Mouse (Mus musculus) embryonic facial prominence, embryonic 11.5 days (tissue): ENCODE data around the gene Psg28. TPM values are rescaled to one million over a fixed set of nuclear protein-coding genes. Genes with fewer than 3 reads are reported as not detected.
"Not testable (repeated sequence)": the region's sequence is repeated elsewhere in the genome, so short reads cannot be mapped to it uniquely, and the experiment has no call there.

Experiments used
- ATAC-seq: fragments of 200-750 bp; cut with Nextera tagmentation; replicated peaks from 2 replicates; pipeline ENCODE4 v1.8.0; 2017; ENCODE audit warnings: low read depth; ENCODE audit not compliant: insufficient number of reproducible peaks, low FRiP score, low TSS enrichment
- DNase-seq: peaks from one replicate; pipeline ENCODE4 v3.0.0-alpha.2; 2015; ENCODE audit warnings: low spot score
- H3K27ac ChIP-seq: fragments of 300-500 bp; sonication (generic); replicated peaks from 2 replicates; pipeline ENCODE4 v1.5.1; 2014; ENCODE audit warnings: mild to moderate bottlenecking, low read depth, low read length, control low read depth
- H3K27me3 ChIP-seq: fragments of 300-500 bp; sonication (generic); 2 replicates; pipeline ENCODE4 v1.6.1; 2014; ENCODE audit warnings: mild to moderate bottlenecking, low read length, moderate library complexity, mixed read lengths; ENCODE audit not compliant: control insufficient read depth, insufficient read depth
- H3K36me3 ChIP-seq: fragments of 300-500 bp; sonication (generic); replicated peaks from 2 replicates; pipeline ENCODE4 v1.6.1; 2014; ENCODE audit warnings: low read depth, mild to moderate bottlenecking, low read length, moderate library complexity, mixed read lengths; ENCODE audit not compliant: control insufficient read depth, insufficient read depth
- H3K4me1 ChIP-seq: fragments of 300-500 bp; sonication (generic); 2 replicates; pipeline ENCODE4 v1.6.1; 2014; ENCODE audit warnings: low read length, mixed read lengths; ENCODE audit not compliant: control insufficient read depth, insufficient read depth
- H3K4me2 ChIP-seq: fragments of 300-500 bp; sonication (generic); 2 replicates; pipeline ENCODE4 v1.6.1; 2014; ENCODE audit warnings: low read depth, mild to moderate bottlenecking, control low read depth, low read length, moderate library complexity
- H3K4me3 ChIP-seq: fragments of 300-500 bp; sonication (generic); 2 replicates; pipeline ENCODE4 v1.5.1; 2014; ENCODE audit warnings: low read depth, low read length, control low read depth
- H3K9ac ChIP-seq: fragments of 300-500 bp; sonication (generic); replicated peaks from 2 replicates; pipeline ENCODE4 v1.6.1; 2014; ENCODE audit warnings: mild to moderate bottlenecking, control low read depth, low read length
- H3K9me3 ChIP-seq: fragments of 300-500 bp; sonication (generic); replicated peaks from 2 replicates; pipeline ENCODE4 v1.6.1; 2016; ENCODE audit warnings: mild to moderate bottlenecking, low read length, inconsistent platforms, mixed read lengths; ENCODE audit not compliant: control insufficient read depth
- WGBS: fragments of 180-500 bp; shearing (Covaris S2); extraction: QIAGEN DNeasy Blood & Tissue Kit; methylation state at CpG from one replicate; pipeline ENCODE4 v1.1.7; 2014; 5-methylcytosine and 5-hydroxymethylcytosine counted together
- microRNA-seq: library from miRNA; unstranded; fragments of <30 nt; microRNA quantifications from one replicate; pipeline ENCODE4, GENCODE M21; 2016; ENCODE audit warnings: borderline number of aligned reads
- polyA plus RNA-seq: library from polyadenylated mRNA; unstranded; fragments of >200 nt; fragmentation: Nextera tagmentation; extraction: Ambion mirVana; gene quantifications from 2 replicates; pipeline ENCODE4 v1.2.1, GENCODE M21; 2014

Gene Psg28
- polyA plus RNA-seq, result not detected in 2 replicates

- not testable (repeated sequence) for H3K4me2 ChIP-seq, H3K4me1 ChIP-seq, H3K9me3 ChIP-seq, ATAC-seq, H3K36me3 ChIP-seq, H3K27me3 ChIP-seq, DNase-seq, H3K4me3 ChIP-seq, H3K27ac ChIP-seq, H3K9ac ChIP-seq
- 75% methylated on average over 2 of the region's 2 CpGs for WGBS
Observed at GRCm38 (mm10) chr7:18431941-18432340, at the start of gene Psg28. Gene Psg28 (minus strand): TSS chr7:18432041.

- Histone ChIP-seq H3K9ac (no peak overlapping the region), H3K9me3 (no peaks in the 10 kb centered on the region), H3K27ac (no peak overlapping the region), H3K4me3 (0 out of 2 replicates have a peak overlapping the region, but pooled peaks have one; percentile 5), H3K4me1 (no peaks in the 10 kb centered on the region), H3K36me3 (no peaks in the 10 kb centered on the region), H3K27me3 (no peaks in the 10 kb centered on the region), H3K4me2 (no peak overlapping the region)
- WGBS, result 23% methylated on average over 11 of the region's 11 CpGs
- DNase-seq (no peak), ATAC-seq (no peak)
Observed at GRCm38 (mm10) chr7:18403407-18403806, 28.4 kb downstream of the Psg28 start.

GRCm38 (mm10) chr7:18402527-18403237 lies 29.2 kb downstream of the Psg28 start:
- H3K9me3 ChIP-seq, result no peaks in the 10 kb centered on the region
- H3K4me2 ChIP-seq, result no peak overlapping the region
- DNase-seq (no peak), ATAC-seq (peak; percentile 62; the same call in 1 of the 2 replicates)
- no peak overlapping the region for H3K27ac ChIP-seq
- H3K27me3 ChIP-seq, result no peaks in the 10 kb centered on the region
- H3K4me1 ChIP-seq, result no peaks in the 10 kb centered on the region
- H3K36me3 ChIP-seq, result no peaks in the 10 kb centered on the region
- WGBS, result 36% methylated on average over 20 of the region's 35 CpGs
- no peak overlapping the region for H3K9ac ChIP-seq
- H3K4me3 ChIP-seq, result 0 out of 2 replicates have a peak overlapping the region, but pooled peaks have one; percentile 5

GRCm38 (mm10) chr7:18391483-18391882 lies 40.4 kb downstream of the Psg28 start:
- not testable (repeated sequence) for H3K36me3 ChIP-seq, H3K27me3 ChIP-seq, ATAC-seq, H3K27ac ChIP-seq, H3K4me1 ChIP-seq, H3K4me3 ChIP-seq, H3K9ac ChIP-seq, DNase-seq, H3K9me3 ChIP-seq, H3K4me2 ChIP-seq
- 79% methylated on average over 4 of the region's 4 CpGs for WGBS

- ATAC-seq (no peak), DNase-seq (no peak)
- Histone ChIP-seq H3K4me2 (no peak overlapping the region), H3K27me3 (no peaks in the 10 kb centered on the region), H3K4me1 (no peaks in the 10 kb centered on the region), H3K27ac (no peak overlapping the region), H3K9ac (no peak overlapping the region), H3K36me3 (no peaks in the 10 kb centered on the region), H3K9me3 (peaks cover 3% of the 10 kb centered on the region), H3K4me3 (no peak overlapping the region)
- 58% methylated on average over 2 of the region's 2 CpGs for WGBS
Observed at GRCm38 (mm10) chr7:18378295-18378694, 53.5 kb downstream of the Psg28 start.

Small RNA genes lying within 50 kb of the gene (microRNA-seq; reads per million reads assigned to microRNA genes)
- gene Gm24715, result not detected

Other genes starting within 250 kb of the Psg28 start
- not detected in 2 replicates for gene Mill1, start 186.7 kb downstream of the Psg28 start, polyA plus RNA-seq
- not detected in 2 replicates for gene Psg18, start 77.0 kb downstream of the Psg28 start, polyA plus RNA-seq
- gene Psg26, start 52.1 kb upstream of the Psg28 start, polyA plus RNA-seq, result not detected in 2 replicates
- not detected in 2 replicates for gene Psg25, start 100.2 kb upstream of the Psg28 start, polyA plus RNA-seq
- gene Psg27, start 135.3 kb upstream of the Psg28 start, polyA plus RNA-seq, result not detected in 2 replicates
- not detected in 2 replicates for gene Psg23, start 184.5 kb upstream of the Psg28 start, polyA plus RNA-seq
- gene Psg21, start 224.7 kb upstream of the Psg28 start, polyA plus RNA-seq, result not detected in 2 replicates